Mouse (Mus musculus) E14TG2a.4 (cell line): ENCODE measurements around the gene Mfng.

Experiments
- CTCF ChIP-seq: conservative IDR thresholded peaks from 2 replicates; pipeline ENCODE4 v1.5.1; 2014; ENCODE audit warnings: low read length
- NANOG ChIP-seq: IDR thresholded peaks from 2 replicates; pipeline ENCODE4 v1.6.1; 2014; ENCODE audit warnings: borderline replicate concordance, low read length, mixed read lengths
- POU5F1 ChIP-seq: IDR thresholded peaks from 2 replicates; pipeline ENCODE4 v1.6.1; 2014; ENCODE audit warnings: low read length, borderline replicate concordance

DNA sequence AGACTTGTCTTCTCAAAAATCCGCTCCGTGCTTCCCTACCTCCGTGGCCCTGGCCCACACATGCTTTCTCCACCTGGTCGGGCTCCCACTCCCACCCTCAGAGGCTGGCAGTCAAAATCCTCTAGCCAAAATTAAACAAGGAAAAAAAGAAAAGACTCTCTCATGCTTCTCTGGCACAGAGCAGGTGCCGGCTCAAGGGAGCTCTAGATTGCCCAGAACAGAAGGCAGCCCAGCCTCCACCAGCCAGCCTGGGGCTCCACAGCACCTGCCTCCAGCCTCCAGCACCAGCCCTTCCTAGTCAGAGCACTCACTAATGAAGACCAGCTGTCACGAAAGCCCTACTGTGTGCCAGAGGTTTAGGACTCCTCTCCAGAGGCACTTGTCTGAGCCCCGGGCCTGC, 59.5 kb downstream of the Mfng start:
- no peak for TF ChIP-seq CTCF
- no peak for TF ChIP-seq NANOG
- TF ChIP-seq POU5F1 = no peak
